ENCODE assay signal across 13 mouse cellular contexts in the genomic region with DNA sequence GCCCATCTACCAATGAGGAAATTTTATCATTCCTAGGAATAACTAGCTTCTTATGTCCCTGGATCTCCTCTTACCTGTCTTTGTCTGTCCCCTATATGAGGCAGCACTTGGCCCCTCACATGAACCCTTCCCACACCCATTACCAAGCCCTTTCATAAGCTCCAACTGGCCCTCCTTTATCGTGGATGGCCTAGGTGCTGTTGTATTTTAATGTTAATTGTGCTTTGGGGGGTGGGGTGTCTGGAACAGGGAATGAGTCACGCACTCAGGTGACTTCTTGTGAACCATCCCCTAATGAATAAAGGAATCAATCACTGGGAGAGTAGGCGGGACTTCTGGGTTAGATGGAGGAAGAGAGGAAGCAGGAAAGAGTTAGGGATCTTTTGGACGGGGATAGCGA.
"Had no signal": no experiment of that assay in that cellular context is flagged by ENCODE, and none has a peak within 500 bp of the region (broad histone marks: within the 10 kb centered on the region; RNA-seq: fewer than 3 reads in every experiment).

No protein-coding gene starts in this region.

- H3K4me3 ChIP-seq: midbrain, embryonic 10.5 days; midbrain, embryonic 12.5 days; neural tube, embryonic 12.5 days; stomach, embryonic 15.5 days had no signal

- H3K9ac ChIP-seq: lung, embryonic 14.5 days; midbrain, embryonic 12.5 days; neural tube, embryonic 12.5 days; stomach, embryonic 15.5 days had no signal

- H3K27me3 ChIP-seq: midbrain, embryonic 12.5 days; neural tube, embryonic 12.5 days; stomach, embryonic 15.5 days had no signal

- H3K36me3 ChIP-seq: midbrain, embryonic 10.5 days; midbrain, embryonic 12.5 days; neural tube, embryonic 12.5 days; stomach, embryonic 15.5 days had no signal

- H3K4me2 ChIP-seq: lung, embryonic 14.5 days; midbrain, embryonic 12.5 days; neural tube, embryonic 12.5 days; stomach, embryonic 15.5 days had no signal

- H3K9me3 ChIP-seq: midbrain, embryonic 10.5 days; midbrain, embryonic 12.5 days; neural tube, embryonic 12.5 days; stomach, embryonic 15.5 days had no signal

- H3K27ac ChIP-seq: midbrain, embryonic 10.5 days; midbrain, embryonic 12.5 days; neural tube, embryonic 12.5 days; stomach, embryonic 15.5 days; stomach, postnatal 0 days had no signal

- DNase-seq: lung, adult 18-20 months; lung, embryonic 14.5 days; lung, postnatal 10 days; lung, postnatal 4 days; midbrain, embryonic 14.5 days; right cerebral cortex, postnatal 14 days; thymus, postnatal 14 days; thymus, postnatal 36 days had no signal
